Comparison of ENCODE assay signal across 8 mouse cellular contexts in genomic region chr9:14277365-14277991, GRCm38 (mm10). TPM values are rescaled to one million over a fixed set of nuclear protein-coding genes. Genes with fewer than 3 reads are reported as not detected.
A peak's percentile ranks its signal among the peaks of the same experiment; 100 is the strongest.
DNase-seq lines count a peak whose midpoint lies in the region; ATAC-seq and TF ChIP-seq lines count a peak whose summit lies in the region.

No protein-coding gene starts in this region.

- H3K4me3 ChIP-seq in C2C12 (ENCODE audit: insufficient read depth, poor library complexity, severe bottlenecking) = peak overlapping the region; percentile 40
- peak overlapping the region; percentile 69 for H3K4me3 ChIP-seq in embryonic fibroblast, embryonic 13.5 days (ENCODE audit: insufficient read depth, low read length)
- H3K4me3 ChIP-seq in macrophage (ENCODE audit: inconsistent target) = peak overlapping the region; percentile 46; the same call in 1 of the 2 replicates

- no peaks in the 10 kb centered on the region for H3K36me3 ChIP-seq in C2C12 (ENCODE audit: control insufficient read depth, insufficient read depth)
- no peaks in the 10 kb centered on the region for H3K36me3 ChIP-seq in macrophage (ENCODE audit: inconsistent target)

- 27% methylated on average over 7 of the region's 7 CpGs for WGBS in macrophage (ENCODE audit: missing documents)

- no peaks in the 10 kb centered on the region for H3K27me3 ChIP-seq in C2C12 (ENCODE audit: control insufficient read depth, insufficient read depth, insufficient read length)

- H3K27ac ChIP-seq in embryonic fibroblast, embryonic 13.5 days (ENCODE audit: insufficient read depth, low read length) = peak overlapping the region; percentile 45
- no peak overlapping the region for H3K27ac ChIP-seq in macrophage

- no peak for TF ChIP-seq CTCF in C2C12 (IDR thresholded peaks at IDR 0.05; ENCODE audit: control insufficient read depth, insufficient read depth, insufficient read length)
- TF ChIP-seq CTCF in embryonic fibroblast, embryonic 13.5 days (IDR thresholded peaks at IDR 0.05; ENCODE audit: borderline replicate concordance, insufficient read depth, low read length) = no peak

- DNase-seq in 3T3-L1 (ENCODE audit: low read depth, low spot score) = peak; percentile 69
- peak; percentile 29 for DNase-seq in induced T-regulatory cell, adult 2 months (ENCODE audit: low read depth)
- DNase-seq in c-Kit-positive CD71-positive TER-119-positive erythroid progenitor cells, embryonic 14.5 days (ENCODE audit: low spot score) = no peak
- DNase-seq in left cerebral cortex, adult 11 months (ENCODE audit: low spot score) = no peak

- no peaks in the 10 kb centered on the region for H3K4me1 ChIP-seq in embryonic fibroblast, embryonic 13.5 days (ENCODE audit: control insufficient read depth, insufficient read depth, low read length)

- no peaks in the 10 kb centered on the region for H3K79me3 ChIP-seq in C2C12 (ENCODE audit: low read depth)

- TF ChIP-seq POLR2A in embryonic fibroblast, embryonic 13.5 days (IDR thresholded peaks at IDR 0.05; ENCODE audit: low read depth, low read length) = no peak

- H3ac ChIP-seq in C2C12 (ENCODE audit: control insufficient read depth, insufficient read length, low read depth) = no peak overlapping the region

- no peak for ATAC-seq in granulocyte monocyte progenitor cell, adult 5-6 weeks (replicated peaks; ENCODE audit: poor library complexity, severe bottlenecking)

- H3K79me2 ChIP-seq in C2C12 (ENCODE audit: control insufficient read depth, insufficient read depth) (no peaks in the 10 kb centered on the region), macrophage (ENCODE audit: inconsistent target) (no peaks in the 10 kb centered on the region)

TF ChIP-seq in C2C12, 6 proteins besides CTCF, POLR2A, EP300 and RAD21:
- TF ChIP-seq FOSL1 (IDR thresholded peaks at IDR 0.05; ENCODE audit: insufficient read depth, low read length, poor library complexity, severe bottlenecking) (no peak), CEBPB (IDR thresholded peaks at IDR 0.05; ENCODE audit: low read depth) (no peak), USF1 (IDR thresholded peaks at IDR 0.05; ENCODE audit: low read depth) (no peak), MAX (IDR thresholded peaks at IDR 0.05) (no peak), MYOG (IDR thresholded peaks at IDR 0.05; ENCODE audit: control insufficient read depth, extremely low read depth, insufficient read length) (no peak), MYOD1 (IDR thresholded peaks at IDR 0.05; ENCODE audit: control insufficient read depth, insufficient read length, low read depth) (no peak)

RNA-seq across cellular contexts. Expression of gene Sesn3, which starts 2.6 kb away (rescaled TPM):
- 4.9 TPM for polyA plus RNA-seq in C2C12 (2012; fragmentation: generic; extraction: Trizol)
- polyA plus RNA-seq in embryonic fibroblast, embryonic 13.5 days (2011; ENCODE audit: insufficient read length, low read depth, missing spikeins) = 42.2 and 66.5 TPM in 2 replicates
- 10 to 100 TPM in 7 of 26 experiments, 1 to 10 TPM in 17, under 1 TPM in 2; 0.67 to 18.0 (median 6.6) TPM for total RNA-seq in macrophage (2018; cell fraction: chromatin; rRNA removed)
- 10 to 100 TPM in 1 of 26 experiments, 1 to 10 TPM in 25; 2.9 to 11.4 (median 5.9) TPM for total RNA-seq in macrophage (2018; cell fraction: cytosol; rRNA removed)
- total RNA-seq in macrophage (2018; cell fraction: nucleus; rRNA removed) = 10 to 100 TPM in 3 of 26 experiments, 1 to 10 TPM in 23; 2.9 to 17.3 (median 5.8) TPM
- 4.3 to 6.0 TPM (median 4.9 TPM) in 3 replicates for polyA plus RNA-seq in macrophage (2018)
- total RNA-seq in granulocyte monocyte progenitor cell, adult 5-6 weeks (2014; fragmentation: Nextera tagmentation) = 5.5 and 8.3 TPM in 2 replicates
- 5.5 and 6.4 TPM in 2 replicates for total RNA-seq in granulocyte monocyte progenitor cell, adult 5-6 weeks (2017)

Comparison
In these comparisons a context has a peak if more than half of its experiments do, and no peak if none do; other contexts are left out.
1. DNase-seq: peak in 3T3-L1 (single experiment) and induced T-regulatory cell, adult 2 months (single experiment); none in c-Kit-positive CD71-positive TER-119-positive erythroid progenitor cells, embryonic 14.5 days (single experiment) and left cerebral cortex, adult 11 months (single experiment).
2. Peak in every context shown above with its lines, with median percentiles within 50 percentile points of each other: H3K4me3 ChIP-seq.